ENCODE assay signal across 8 mouse cellular contexts in the genomic region with DNA sequence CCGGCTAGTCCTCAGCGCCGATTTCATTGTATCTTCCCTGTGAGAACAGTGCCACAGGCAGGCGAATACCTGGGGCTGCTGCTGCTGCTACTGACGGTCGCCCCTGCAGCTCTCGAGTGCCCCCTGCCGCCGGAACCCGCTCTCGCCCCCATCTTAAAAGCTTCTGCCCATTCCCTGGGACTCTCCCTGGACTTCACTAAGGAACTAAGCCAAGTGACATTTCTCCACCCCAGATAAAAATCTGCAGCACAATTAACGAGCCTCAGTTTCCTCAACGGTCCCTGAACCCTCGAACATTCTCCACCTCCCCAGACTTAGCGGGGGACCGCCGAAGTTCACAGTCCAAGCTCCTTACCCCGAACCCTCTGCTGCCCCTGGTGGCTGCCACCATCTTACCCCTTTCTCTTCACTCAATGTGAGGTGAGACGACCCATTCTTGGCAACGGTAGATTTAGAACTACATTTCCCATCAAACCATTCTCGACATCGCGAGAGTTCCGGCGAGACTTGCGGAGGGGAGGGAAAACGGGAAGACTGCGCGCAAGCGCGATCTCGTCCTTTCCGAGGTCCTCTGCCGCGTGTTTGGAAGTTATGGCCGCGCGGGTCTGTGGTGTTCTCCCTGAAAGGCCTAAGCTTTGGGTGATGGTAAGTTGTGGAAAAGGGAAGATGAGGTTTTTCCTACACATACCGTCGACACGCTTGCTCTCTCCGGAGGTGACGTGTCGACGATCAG. TPM values are rescaled to one million over a fixed set of nuclear protein-coding genes. Genes with fewer than 3 reads are reported as not detected.
DNase-seq lines count a peak whose midpoint lies in the region; ATAC-seq lines count a peak whose summit lies in the region.

No protein-coding gene starts in this region.

- no peaks in the 10 kb centered on the region; the same call in 1 of the 2 replicates for H3K27me3 ChIP-seq in hindbrain, embryonic 11.5 days (ENCODE audit: control insufficient read depth, insufficient read depth, low read length)

- peak overlapping the region; percentile 89 for H3K9ac ChIP-seq in hindbrain, embryonic 11.5 days (ENCODE audit: low read depth, low read length)

- H3K4me3 ChIP-seq in hindbrain, embryonic 11.5 days (ENCODE audit: low read depth, low read length), result peak overlapping the region; percentile 79

- peak overlapping the region; percentile 54 for H3K4me2 ChIP-seq in hindbrain, embryonic 11.5 days (replicated peaks; ENCODE audit: low read depth, low read length)

- peak; percentile 99 for DNase-seq in MN1 (ENCODE audit: low spot score)
- peak; percentile 98 for DNase-seq in cerebellum, adult 9-10 months
- peak; percentile 98 for DNase-seq in hindbrain, embryonic 11.5 days (ENCODE audit: low spot score)
- DNase-seq in layer of hippocampus, postnatal 10 days (ENCODE audit: low spot score in 2 of 2), result peak; percentile 99
- DNase-seq in lung, postnatal 10 days, result peak; percentile 98
- DNase-seq in ovary, postnatal 36 days (ENCODE audit: low spot score), result peak; percentile 97
- DNase-seq in thymus, postnatal 25 days, result peak; percentile 99

- H3K36me3 ChIP-seq in hindbrain, embryonic 11.5 days (ENCODE audit: control insufficient read depth, insufficient read depth, low read length), result peaks cover 13% of the 10 kb centered on the region

- H3K27ac ChIP-seq in hindbrain, embryonic 11.5 days (ENCODE audit: low read depth, low read length), result peak overlapping the region; percentile 3; the same call in 1 of the 2 replicates

- 3% methylated on average over 45 of the region's 45 CpGs for WGBS in hindbrain, embryonic 11.5 days

- H3K4me1 ChIP-seq in hindbrain, embryonic 11.5 days (replicated peaks; ENCODE audit: control insufficient read depth, insufficient read depth, low read length), result no peaks in the 10 kb centered on the region

- H3K9me3 ChIP-seq in hindbrain, embryonic 11.5 days (ENCODE audit: control insufficient read depth, low read length), result no peaks in the 10 kb centered on the region

- ATAC-seq in frontal cortex, adult (ENCODE audit: low TSS enrichment), result peak; percentile 96
- ATAC-seq in hindbrain, embryonic 11.5 days (ENCODE audit: low FRiP score), result peak; percentile 80

RNA-seq across cellular contexts. Expression of a gene that starts 17.2 kb away (rescaled TPM):
- polyA plus RNA-seq in hindbrain, embryonic 11.5 days (2014; fragmentation: Nextera tagmentation; extraction: Ambion mirVana), result 2.4 and 2.8 TPM in 2 replicates
- total RNA-seq in layer of hippocampus, postnatal 10 days (2021), result 10 to 100 TPM; 33.0 to 42.3 TPM

RNA-seq across cellular contexts. Expression of a gene that starts 17.9 kb away (rescaled TPM):
- 0.32 and 0.43 TPM in 2 replicates for polyA plus RNA-seq in hindbrain, embryonic 11.5 days (2014; fragmentation: Nextera tagmentation; extraction: Ambion mirVana)
- 1 to 10 TPM; 3.4 to 3.8 TPM for total RNA-seq in layer of hippocampus, postnatal 10 days (2021)

RNA-seq across cellular contexts. Expression of a gene that starts 44.5 kb away (rescaled TPM):
- polyA plus RNA-seq in hindbrain, embryonic 11.5 days (2014; fragmentation: Nextera tagmentation; extraction: Ambion mirVana), result 2.1 and 2.7 TPM in 2 replicates
- total RNA-seq in layer of hippocampus, postnatal 10 days (2021), result 1 to 10 TPM in 1 of 2 experiments, under 1 TPM in 1; 0.94 to 1.5 TPM

Comparison
In these comparisons a context has a peak if more than half of its experiments do, and no peak if none do; other contexts are left out.
1. Peak in every context shown above with its lines: DNase-seq, ATAC-seq, H3K4me3 ChIP-seq and H3K27ac ChIP-seq.